Mouse (Mus musculus) limb, embryonic 13.5 days (tissue): ENCODE measurements around the gene Ufd1. TPM values are rescaled to one million over a fixed set of nuclear protein-coding genes. Genes with fewer than 3 reads are reported as not detected.

Source experiments
- ATAC-seq: fragments of 200-750 bp; cut with Nextera tagmentation; 2 replicates; pipeline ENCODE4 v1.8.0; 2017; ENCODE audit warnings: low read depth, moderate number of reproducible peaks, moderate TSS enrichment; ENCODE audit not compliant: low FRiP score
- H3K27ac ChIP-seq: fragments of 300-500 bp; sonication (generic); 2 replicates; pipeline ENCODE4 v1.5.1; 2015; ENCODE audit warnings: inconsistent platforms, mild to moderate bottlenecking, moderate library complexity
- H3K27me3 ChIP-seq: fragments of 300-500 bp; sonication (generic); 2 replicates; pipeline ENCODE4 v1.6.1; 2015; ENCODE audit warnings: mild to moderate bottlenecking, inconsistent platforms
- H3K36me3 ChIP-seq: fragments of 300-500 bp; sonication (generic); 2 replicates; pipeline ENCODE4 v1.6.1; 2015; ENCODE audit warnings: inconsistent platforms, mild to moderate bottlenecking, moderate library complexity
- H3K4me1 ChIP-seq: fragments of 300-500 bp; sonication (generic); 2 replicates; pipeline ENCODE4 v1.6.1; 2015; ENCODE audit warnings: inconsistent platforms
- H3K4me2 ChIP-seq: fragments of 300-500 bp; sonication (generic); replicated peaks from 2 replicates; pipeline ENCODE4 v1.6.1; 2015; ENCODE audit warnings: inconsistent platforms, mild to moderate bottlenecking, moderate library complexity
- H3K4me3 ChIP-seq: fragments of 300-500 bp; sonication (generic); 2 replicates; pipeline ENCODE4 v1.5.1; 2015; ENCODE audit warnings: moderate library complexity, mild to moderate bottlenecking, inconsistent platforms
- H3K9ac ChIP-seq: fragments of 300-500 bp; sonication (generic); 2 replicates; pipeline ENCODE4 v1.6.1; 2015; ENCODE audit warnings: mild to moderate bottlenecking, inconsistent platforms
- H3K9me3 ChIP-seq: fragments of 300-500 bp; sonication (generic); 2 replicates; pipeline ENCODE4 v1.6.1; 2016; ENCODE audit warnings: inconsistent platforms
- WGBS: fragments of 180-500 bp; shearing (Covaris S2); methylation state at CpG from one replicate; pipeline ENCODE4 v1.1.7; 2015; 5-methylcytosine and 5-hydroxymethylcytosine counted together
- polyA plus RNA-seq: library from polyadenylated mRNA; unstranded; fragments of >200 nt; fragmentation: Nextera tagmentation; extraction: Ambion mirVana; gene quantifications from 2 replicates; pipeline ENCODE4 v1.2.1, GENCODE M21; 2015

Ufd1 gene
- polyA plus RNA-seq, result 117 and 119 TPM in 2 replicates

GRCm38 (mm10) chr16:18811468-18812384, at the start of gene Ufd1, which contains the start of gene Cdc45:
Ufd1 (plus strand) TSS chr16:18811779.
Cdc45 (minus strand) TSS chr16:18811987.
- H3K9ac ChIP-seq, result peak within 1 kb of the TSS; percentile 93
- no peaks in the 10 kb centered on the region for H3K27me3 ChIP-seq
- peaks cover 21% of the 10 kb centered on the region for H3K4me1 ChIP-seq
- H3K9me3 ChIP-seq, result no peaks in the 10 kb centered on the region
- H3K36me3 ChIP-seq, result peaks cover 51% of the 10 kb centered on the region
- peak within 1 kb of the TSS; percentile 72; the same call in 1 of the 2 replicates for H3K27ac ChIP-seq
- under 1% methylated on average over 42 of the region's 42 CpGs for WGBS
- ATAC-seq, result peak; percentile 96
- H3K4me3 ChIP-seq, result peak within 1 kb of the TSS; percentile 81
- peak within 1 kb of the TSS; percentile 93 for H3K4me2 ChIP-seq

- no peak overlapping the region for H3K4me2 ChIP-seq
- WGBS, result 54% methylated on average over 3 of the region's 3 CpGs
- no peaks in the 10 kb centered on the region for H3K27me3 ChIP-seq
- no peaks in the 10 kb centered on the region for H3K4me1 ChIP-seq
- H3K27ac ChIP-seq, result no peak overlapping the region
- no peaks in the 10 kb centered on the region for H3K36me3 ChIP-seq
- no peak overlapping the region for H3K9ac ChIP-seq
- no peak for ATAC-seq
- H3K4me3 ChIP-seq, result no peak overlapping the region
- no peaks in the 10 kb centered on the region for H3K9me3 ChIP-seq
These were observed 48.6 kb upstream of the Ufd1 start for GRCm38 (mm10) chr16:18762960-18763359.

- no peak overlapping the region for H3K4me3 ChIP-seq
- WGBS, result 79% methylated on average over 4 of the region's 4 CpGs
- no peaks in the 10 kb centered on the region for H3K4me1 ChIP-seq
- no peak for ATAC-seq
- no peak overlapping the region for H3K4me2 ChIP-seq
- H3K27me3 ChIP-seq, result 0 out of 2 replicates have a peak, but pooled peaks cover 4% of the 10 kb centered on the region
- H3K9ac ChIP-seq, result no peak overlapping the region
- no peaks in the 10 kb centered on the region for H3K9me3 ChIP-seq
- H3K36me3 ChIP-seq, result no peaks in the 10 kb centered on the region
- H3K27ac ChIP-seq, result no peak overlapping the region
These were observed 45.2 kb upstream of the Ufd1 start for GRCm38 (mm10) chr16:18766390-18766789.

- H3K27me3 ChIP-seq, result peaks cover 11% of the 10 kb centered on the region
- WGBS, result 62% methylated on average over 1 of the region's 1 CpGs
- ATAC-seq, result no peak
- H3K9me3 ChIP-seq, result no peaks in the 10 kb centered on the region
- H3K4me2 ChIP-seq, result no peak overlapping the region
- H3K4me3 ChIP-seq, result no peak overlapping the region
- no peaks in the 10 kb centered on the region for H3K36me3 ChIP-seq
- H3K4me1 ChIP-seq, result no peaks in the 10 kb centered on the region
- no peak overlapping the region for H3K27ac ChIP-seq
- no peak overlapping the region for H3K9ac ChIP-seq
These were observed 42.1 kb upstream of the Ufd1 start for GRCm38 (mm10) chr16:18769501-18769900.

GRCm38 (mm10) chr16:18773936-18774335, 37.6 kb upstream of the Ufd1 start:
- Histone ChIP-seq H3K9me3 (no peaks in the 10 kb centered on the region), H3K4me2 (no peak overlapping the region), H3K36me3 (no peaks in the 10 kb centered on the region), H3K27me3 (peaks cover 56% of the 10 kb centered on the region), H3K9ac (no peak overlapping the region), H3K27ac (no peak overlapping the region; the same call in 1 of the 2 replicates), H3K4me3 (no peak overlapping the region), H3K4me1 (peaks cover 15% of the 10 kb centered on the region)
- ATAC-seq, result no peak
- WGBS, result 35% methylated on average over 2 of the region's 2 CpGs

- Histone ChIP-seq H3K4me1 (peaks cover 15% of the 10 kb centered on the region), H3K27me3 (peaks cover 68% of the 10 kb centered on the region), H3K36me3 (peaks cover 11% of the 10 kb centered on the region), H3K4me2 (peak overlapping the region; percentile 76), H3K27ac (no peak overlapping the region), H3K4me3 (peak overlapping the region; percentile 47), H3K9ac (no peak overlapping the region), H3K9me3 (no peaks in the 10 kb centered on the region)
- WGBS, result 39% methylated on average over 18 of the region's 18 CpGs
- ATAC-seq, result no peak
These were observed 35.7 kb upstream of the Ufd1 start for GRCm38 (mm10) chr16:18775621-18776555.

- WGBS, result 6% methylated on average over 19 of the region's 19 CpGs
- peak; percentile 59; the same call in 1 of the 2 replicates for ATAC-seq
- Histone ChIP-seq H3K9me3 (no peaks in the 10 kb centered on the region), H3K27ac (no peak within 1 kb of the TSS), H3K4me3 (peak within 1 kb of the TSS; percentile 47), H3K4me2 (peak within 1 kb of the TSS; percentile 76), H3K9ac (peak within 1 kb of the TSS; percentile 61), H3K27me3 (peaks cover 65% of the 10 kb centered on the region), H3K36me3 (peaks cover 18% of the 10 kb centered on the region), H3K4me1 (peaks cover 15% of the 10 kb centered on the region)
These were observed 35.0 kb upstream of the Ufd1 start, which contains the start of gene Cldn5 for GRCm38 (mm10) chr16:18776556-18777100. Cldn5 (plus strand) TSS chr16:18776847.

GRCm38 (mm10) chr16:18777101-18778080, 34.2 kb upstream of the Ufd1 start:
- H3K4me3 ChIP-seq, result peak overlapping the region; percentile 47
- peaks cover 26% of the 10 kb centered on the region for H3K36me3 ChIP-seq
- 0 out of 2 replicates have a peak, but pooled peaks have one; percentile 22 for ATAC-seq
- peaks cover 15% of the 10 kb centered on the region for H3K4me1 ChIP-seq
- H3K9me3 ChIP-seq, result no peaks in the 10 kb centered on the region
- H3K27me3 ChIP-seq, result peaks cover 65% of the 10 kb centered on the region
- H3K9ac ChIP-seq, result peak overlapping the region; percentile 61
- peak overlapping the region; percentile 76 for H3K4me2 ChIP-seq
- no peak overlapping the region for H3K27ac ChIP-seq
- WGBS, result 2% methylated on average over 80 of the region's 80 CpGs

- peak overlapping the region; percentile 76 for H3K4me2 ChIP-seq
- 58% methylated on average over 2 of the region's 2 CpGs for WGBS
- H3K27me3 ChIP-seq, result peaks cover 65% of the 10 kb centered on the region
These were observed 33.1 kb upstream of the Ufd1 start for GRCm38 (mm10) chr16:18778461-18778860.

GRCm38 (mm10) chr16:18781810-18782209, 29.8 kb upstream of the Ufd1 start:
- ATAC-seq, result no peak

More at GRCm38 (mm10) chr16:18778461-18778860, 33.1 kb upstream of the Ufd1 start:
- Histone ChIP-seq H3K27ac (no peak overlapping the region), H3K36me3 (peaks cover 34% of the 10 kb centered on the region), H3K4me3 (peak overlapping the region; percentile 47), H3K9me3 (no peaks in the 10 kb centered on the region), H3K9ac (no peak overlapping the region), H3K4me1 (peaks cover 15% of the 10 kb centered on the region)
- ATAC-seq, result no peak

More at GRCm38 (mm10) chr16:18781810-18782209, 29.8 kb upstream of the Ufd1 start:
- no peak overlapping the region for H3K4me2 ChIP-seq
- WGBS, result 87% methylated on average over 10 of the region's 10 CpGs
- H3K36me3 ChIP-seq, result peaks cover 64% of the 10 kb centered on the region
- no peak overlapping the region for H3K27ac ChIP-seq
- no peak overlapping the region; the same call in 1 of the 2 replicates for H3K9ac ChIP-seq
- no peak overlapping the region for H3K4me3 ChIP-seq
- peaks cover 34% of the 10 kb centered on the region for H3K27me3 ChIP-seq
- peaks cover 9% of the 10 kb centered on the region for H3K4me1 ChIP-seq
- no peaks in the 10 kb centered on the region for H3K9me3 ChIP-seq
